Mouse (Mus musculus) CH12.LX (cell line): Measurements from ENCODE around the gene Mtfp1. TPM values are rescaled to one million over a fixed set of nuclear protein-coding genes. Genes with fewer than 3 reads are reported as not detected.

ENCODE experiments used
- DNase-seq: peaks from one replicate; pipeline ENCODE4 v3.0.0-alpha.2; 2013; ENCODE audit errors: extremely low read depth
- H3K27ac ChIP-seq: 2 replicates; pipeline ENCODE4 v1.5.1; 2012; ENCODE audit warnings: low read depth, mild to moderate bottlenecking, control low read depth, moderate library complexity; ENCODE audit not compliant: insufficient read depth
- H3K27me3 ChIP-seq: replicated peaks from 2 replicates; pipeline ENCODE3; 2012; ENCODE audit warnings: inconsistent platforms
- H3K36me3 ChIP-seq, 2 experiments: replicated peaks in 1 of 2; 2 replicates each; pipeline versions ENCODE3 to v1.6.1; 2012; ENCODE audit warnings: inconsistent platforms in 1 of 2, low read length in 1 of 2, mild to moderate bottlenecking in 1 of 2, mixed read lengths in 1 of 2, moderate library complexity in 1 of 2; ENCODE audit not compliant: control insufficient read depth in 1 of 2, insufficient read depth in 1 of 2
- H3K4me1 ChIP-seq, 2 experiments: 2 replicates each; pipeline ENCODE4 v1.6.1; 2012; ENCODE audit warnings: inconsistent platforms in 1 of 2, moderate library complexity in 1 of 2; ENCODE audit not compliant: insufficient read depth in 2 of 2, control insufficient read depth in 1 of 2
- H3K4me2 ChIP-seq: 2 replicates; pipeline ENCODE4 v1.6.1; 2012; ENCODE audit warnings: low read depth, mild to moderate bottlenecking, control low read depth; ENCODE audit not compliant: poor library complexity, insufficient read depth, severe bottlenecking
- H3K4me3 ChIP-seq, 3 experiments: fragments of 150-350 bp in 1 of 3; sonication (generic) in 1 of 3; replicated peaks in 1 of 3; 2 replicates each; pipeline versions ENCODE3 to v1.5.1; 2011 to 2012; ENCODE audit warnings: low read depth in 2 of 3, low read length in 2 of 3, mild to moderate bottlenecking in 2 of 3, moderate library complexity in 2 of 3, control low read depth in 1 of 3, improper control_type of control experiment in 1 of 3, inconsistent platforms in 1 of 3, mixed read lengths in 1 of 3; ENCODE audit not compliant: poor library complexity in 1 of 3
- H3K79me2 ChIP-seq: replicated peaks from 2 replicates; pipeline ENCODE4 v1.6.1; 2012; ENCODE audit warnings: mild to moderate bottlenecking, moderate library complexity; ENCODE audit not compliant: control insufficient read depth, poor library complexity, insufficient read depth, severe bottlenecking; ENCODE audit errors: extremely low read depth
- H3K9ac ChIP-seq: 2 replicates; pipeline ENCODE4 v1.6.1; 2012; ENCODE audit warnings: low read depth, mild to moderate bottlenecking, control low read depth, moderate library complexity; ENCODE audit not compliant: insufficient read depth
- H3K9me3 ChIP-seq: replicated peaks from 2 replicates; pipeline ENCODE3; 2012; ENCODE audit warnings: low read length, inconsistent platforms, mixed read lengths
- BHLHE40 ChIP-seq: IDR thresholded peaks from 2 replicates; pipeline ENCODE4 v1.6.1; 2011; ENCODE audit warnings: mild to moderate bottlenecking, low read depth, low read length, improper control_type of control experiment
- CTCF ChIP-seq, 2 experiments: IDR thresholded peaks in 1 of 2; conservative IDR thresholded peaks in 1 of 2; 2 replicates each; pipeline ENCODE4 v1.5.1; 2011 to 2012; ENCODE audit warnings: low read depth in 2 of 2, low read length in 2 of 2, improper control_type of control experiment in 1 of 2, inconsistent platforms in 1 of 2, mild to moderate bottlenecking in 1 of 2, moderate library complexity in 1 of 2
- ELF1 ChIP-seq: IDR thresholded peaks from 2 replicates; pipeline ENCODE4 v1.6.1; 2014; ENCODE audit warnings: low read depth, mild to moderate bottlenecking, inconsistent platforms, low read length, improper control_type of control experiment
- ETS1 ChIP-seq: conservative IDR thresholded peaks from 2 replicates; pipeline ENCODE4 v1.6.1; 2012; ENCODE audit warnings: low read depth, mild to moderate bottlenecking, inconsistent platforms, low read length, improper control_type of control experiment, moderate library complexity
- HCFC1 ChIP-seq: IDR thresholded peaks from 2 replicates; pipeline ENCODE4 v1.6.1; 2012; ENCODE audit warnings: low read depth, mild to moderate bottlenecking, inconsistent platforms, low read length, improper control_type of control experiment
- IRF4 ChIP-seq: IDR thresholded peaks from 2 replicates; pipeline ENCODE4 v1.6.1; 2014; ENCODE audit warnings: low read depth, mild to moderate bottlenecking, inconsistent platforms, low read length, improper control_type of control experiment
- JUND ChIP-seq: conservative IDR thresholded peaks from 2 replicates; pipeline ENCODE4 v1.6.1; 2011; ENCODE audit warnings: low read depth, low read length, improper control_type of control experiment
- KAT2A ChIP-seq: IDR thresholded peaks from 2 replicates; pipeline ENCODE4 v1.6.1; 2012; ENCODE audit warnings: low read length, improper control_type of control experiment, inconsistent platforms; ENCODE audit not compliant: insufficient replicate concordance
- MAX ChIP-seq: IDR thresholded peaks from 2 replicates; pipeline ENCODE4 v1.6.1; 2011; ENCODE audit warnings: low read length, improper control_type of control experiment
- MAZ ChIP-seq: IDR thresholded peaks from 2 replicates; pipeline ENCODE4 v1.6.1; 2012; ENCODE audit warnings: low read depth, mild to moderate bottlenecking, inconsistent platforms, low read length, improper control_type of control experiment, moderate library complexity
- MYC ChIP-seq: IDR thresholded peaks from 2 replicates; pipeline ENCODE4 v1.6.1; 2011; ENCODE audit warnings: low read depth, mild to moderate bottlenecking, improper control_type of control experiment, low read length
- NRF1 ChIP-seq: IDR thresholded peaks from 2 replicates; pipeline ENCODE4 v1.6.1; 2014; ENCODE audit warnings: low read depth, mild to moderate bottlenecking, inconsistent platforms, low read length, improper control_type of control experiment, moderate library complexity
- POLR2A ChIP-seq: IDR thresholded peaks from 2 replicates; pipeline ENCODE4 v1.6.1; 2011; ENCODE audit warnings: low read depth, mild to moderate bottlenecking, improper control_type of control experiment, low read length
- POLR2AphosphoS2 ChIP-seq: IDR thresholded peaks from 2 replicates; pipeline ENCODE4 v1.6.1; 2011; ENCODE audit warnings: low read depth, low read length, improper control_type of control experiment
- RAD21 ChIP-seq: IDR thresholded peaks from 2 replicates; pipeline ENCODE4 v1.6.1; 2011; ENCODE audit warnings: low read depth, mild to moderate bottlenecking, low read length, improper control_type of control experiment, moderate library complexity
- SIN3A ChIP-seq: IDR thresholded peaks from 2 replicates; pipeline ENCODE4 v1.6.1; 2012; ENCODE audit warnings: low read length, improper control_type of control experiment, inconsistent platforms
- SMC3 ChIP-seq: IDR thresholded peaks from 2 replicates; pipeline ENCODE4 v1.6.1; 2011; ENCODE audit warnings: low read depth, low read length, improper control_type of control experiment
- TBP ChIP-seq: conservative IDR thresholded peaks from 2 replicates; pipeline ENCODE4 v1.6.1; 2011; ENCODE audit warnings: low read depth, low read length, improper control_type of control experiment
- TCF12 ChIP-seq: IDR thresholded peaks from 2 replicates; pipeline ENCODE4 v1.6.1; 2014; ENCODE audit warnings: low read depth, mild to moderate bottlenecking, inconsistent platforms, low read length, improper control_type of control experiment
- USF2 ChIP-seq: conservative IDR thresholded peaks from 2 replicates; pipeline ENCODE4 v1.6.1; 2011; ENCODE audit warnings: low read depth, low read length, improper control_type of control experiment
- ZNF384 ChIP-seq: IDR thresholded peaks from 2 replicates; pipeline ENCODE4 v1.6.1; 2012; ENCODE audit warnings: low read depth, low read length, improper control_type of control experiment, inconsistent platforms
- dilution Hi-C: fragments of 300-500 bp; cut with MboI; formaldehyde crosslinking; loops from 2 replicates; pipeline ENCODE4 v1.14.3; 2020; ENCODE audit warnings: low sequenced_read_pairs; ENCODE audit not compliant: extremely low pct_unique_long_range_greater_than_20kb, extremely low pct_ligation_motif_present
- in situ Hi-C: fragments of 300-500 bp; cut with MboI; formaldehyde crosslinking; loops from 3 replicates; pipeline ENCODE4 v1.14.3; 2019; ENCODE audit warnings: low sequenced_read_pairs, low pct_ligation_motif_present, low pct_unique_long_range_greater_than_20kb, mixed read lengths
- polyA plus RNA-seq: library from polyadenylated mRNA; unstranded; fragments of >175 nt; gene quantifications from 2 replicates; pipeline ENCODE4 v1.2.1, GENCODE M21; 2012; ENCODE audit warnings: low read depth; ENCODE audit not compliant: insufficient read length
- total RNA-seq, 2 experiments: library from RNA; depleted of rRNA; stranded (reverse); fragments of 300-350 nt in 1 of 2; fragments of >200 nt in 1 of 2; gene quantifications; 2 replicates each; pipeline ENCODE4 v1.2.3; 2012 to 2014

The Mtfp1 gene
- total and polyA plus RNA-seq, 3 experiments, result 22.1 to 30.0 (median 27.7) TPM

- TF ChIP-seq NRF1 (peak; percentile 24; the same call in 1 of the 2 replicates), BHLHE40 (no peak), MAX (no peak), TCF12 (peak; percentile 77), ELF1 (no peak), SIN3A (peak; percentile 73), POLR2AphosphoS2 (peak; percentile 88), CTCF (conservative IDR thresholded peaks at IDR 0.05 in 1 of 2, IDR thresholded peaks at IDR 0.05 in 1 of 2; ENCODE audit: low read depth in 2 of 2, low read length in 2 of 2) (peak; percentile 17 to 52; a peak in 2 of 4 replicates), MYC (no peak), RAD21 (no peak; the same call in none of the 2 replicates), JUND (no peak), IRF4 (peak; percentile 75), TBP (no peak), ZNF384 (no peak), POLR2A (peak; percentile 89)
- TF ChIP-seq, all 38 proteins: peak for 18
These were observed 40.0 kb upstream of the Mtfp1 start, which contains the start of gene Rnf215 (continued) for GRCm38 (mm10) chr11:4134986-4135935.

- dilution Hi-C loops, result no loop called here
- Histone ChIP-seq H3K27ac (no peak overlapping the region), H3K79me2 (peaks cover 20% of the 10 kb centered on the region), H3K36me3 (peaks cover 6 to 21% of the 10 kb centered on the region in 2 experiments), H3K4me2 (peak overlapping the region; percentile 80), H3K4me1 (peaks cover 23 to 46% of the 10 kb centered on the region in 2 experiments), H3K4me3 (peak overlapping the region; percentile 11 to 36 (median 34)), H3K9me3 (peaks cover 4% of the 10 kb centered on the region), H3K9ac (no peak overlapping the region), H3K27me3 (no peaks in the 10 kb centered on the region)
- no peak for DNase-seq
- in situ Hi-C loops, result no loop called here
- TF ChIP-seq RAD21 (no peak), POLR2A (no peak), MAZ (no peak), HCFC1 (no peak), USF2 (no peak), SMC3 (no peak), KAT2A (no peak), ETS1 (no peak), SIN3A (no peak), MYC (no peak)
These were observed 39.2 kb upstream of the Mtfp1 start for GRCm38 (mm10) chr11:4134400-4134799.
